Mouse (Mus musculus) liver, adult 2 months (tissue): ENCODE measurements around the gene Abcg2.

Experiments used
- CTCF ChIP-seq: fragments of 200-500 bp; IDR thresholded peaks from 2 replicates; pipeline ENCODE4 v1.5.1; 2011; ENCODE audit warnings: low read depth, low read length, control low read depth
- POLR2A ChIP-seq: fragments of 200-500 bp; IDR thresholded peaks from 2 replicates; pipeline ENCODE4 v1.6.1; 2011; ENCODE audit warnings: low read length, control low read depth; ENCODE audit not compliant: insufficient read depth; ENCODE audit errors: extremely low read depth

DNA sequence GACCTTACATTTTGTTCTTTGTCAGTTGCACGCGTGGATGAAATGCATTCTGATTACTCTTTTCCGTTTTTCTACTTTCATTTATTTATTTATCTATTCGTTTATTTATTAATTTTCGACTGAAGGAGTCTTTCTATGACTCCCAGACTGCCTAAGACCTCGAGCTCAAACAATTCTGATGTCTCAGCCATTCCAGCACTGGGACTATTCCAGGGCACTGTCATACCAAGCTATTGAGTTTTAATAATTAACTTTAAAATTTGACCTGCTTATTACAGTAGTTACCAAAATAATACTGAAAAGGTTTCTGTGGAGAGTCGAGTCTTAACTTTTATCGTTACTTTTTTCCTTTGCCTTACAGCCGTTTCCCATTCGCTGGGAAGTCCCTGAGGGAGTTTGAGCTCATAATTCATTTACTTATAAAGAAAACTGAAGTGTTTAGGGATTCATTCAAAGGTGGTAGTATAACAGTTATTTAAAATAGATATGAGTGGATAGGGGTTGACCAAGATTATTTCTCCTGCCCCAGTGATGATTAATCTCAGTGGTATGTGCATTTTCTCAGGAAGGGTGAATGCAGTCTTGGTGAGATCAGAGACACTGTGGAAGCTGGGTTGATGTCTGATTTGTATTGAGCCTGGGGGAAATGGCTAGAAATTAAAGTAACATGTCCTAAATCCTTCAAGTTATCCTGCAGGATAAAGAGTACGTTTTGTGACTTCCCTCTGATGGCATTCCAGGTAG lies 56.9 kb downstream of the Abcg2 start:
- no peak for TF ChIP-seq CTCF
- TF ChIP-seq POLR2A, result no peak
